Mouse (Mus musculus): ENCODE measurements around the gene Nlrp6. TPM values are rescaled to one million over a fixed set of nuclear protein-coding genes. Genes with fewer than 3 reads are reported as not detected.

Gene Nlrp6
- polyA plus RNA-seq, 1 experiment from 2014 or later: not detected

DNA sequence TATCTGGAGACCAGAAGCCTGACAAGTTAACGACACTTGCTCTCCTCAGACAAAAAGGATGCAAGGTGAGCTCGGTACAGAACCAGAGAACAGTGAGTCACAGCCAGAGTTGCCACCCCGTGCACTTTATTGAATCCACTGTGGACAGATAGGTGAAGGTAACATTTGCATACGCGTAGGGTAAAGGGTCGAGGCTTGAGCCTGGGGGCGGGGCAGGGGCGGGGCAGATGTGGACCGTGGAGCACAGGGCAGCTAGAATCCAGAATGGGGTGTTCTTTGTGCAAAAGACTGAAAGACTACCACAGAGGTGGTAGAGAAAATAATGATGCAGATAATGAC is 34.0 kb downstream of the Nlrp6 start:
- H3K27ac ChIP-seq (ENCODE audit: low read depth, low read length): peak overlapping the region; percentile 76; the same call in 1 of the 2 replicates
- no peaks in the 10 kb centered on the region for H3K27me3 ChIP-seq (ENCODE audit: control insufficient read depth, insufficient read depth, low read length)
- no peaks in the 10 kb centered on the region for H3K36me3 ChIP-seq (ENCODE audit: control insufficient read depth, insufficient read depth, low read length)
- H3K9ac ChIP-seq (ENCODE audit: low read depth, low read length): peak overlapping the region; percentile 75
- peak overlapping the region; percentile 81 for H3K4me2 ChIP-seq
- H3K9me3 ChIP-seq (replicated peaks; ENCODE audit: control insufficient read depth, low read length): no peaks in the 10 kb centered on the region
- peaks cover 4% of the 10 kb centered on the region for H3K4me1 ChIP-seq (ENCODE audit: control insufficient read depth, insufficient read depth, low read length)
- no peak for ATAC-seq (replicated peaks; ENCODE audit: insufficient number of reproducible peaks, low FRiP score, low TSS enrichment)
- 5% methylated on average over 9 of the region's 9 CpGs for WGBS (ENCODE audit: insufficient replicate concordance)
- H3K4me3 ChIP-seq (ENCODE audit: low read depth, low read length): peak overlapping the region; percentile 56

DNA sequence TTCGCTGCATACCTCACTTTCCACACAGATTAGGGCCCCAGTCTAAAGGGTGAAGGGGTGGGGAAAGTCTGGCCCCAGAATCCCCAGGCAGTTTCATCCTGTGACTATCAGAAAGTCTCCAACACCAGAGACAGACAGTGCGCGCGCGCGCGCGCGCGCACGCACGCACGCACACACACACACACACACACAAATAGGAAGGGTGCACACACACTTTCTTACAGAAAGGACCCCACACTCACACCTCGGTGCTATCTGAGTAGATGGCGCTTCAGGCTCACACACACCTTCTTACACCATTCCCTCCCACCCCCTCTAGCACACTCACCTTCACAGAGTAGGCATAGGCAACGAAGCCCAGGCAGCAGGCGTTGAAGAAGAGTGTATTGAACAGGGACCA is 34.6 kb downstream of the Nlrp6 start:
- Histone ChIP-seq H3K4me1 (ENCODE audit: control insufficient read depth, insufficient read depth, low read length) (peaks cover 4% of the 10 kb centered on the region), H3K27me3 (ENCODE audit: control insufficient read depth, insufficient read depth, low read length) (no peaks in the 10 kb centered on the region), H3K4me3 (ENCODE audit: low read depth, low read length) (peak overlapping the region; percentile 56), H3K9me3 (replicated peaks; ENCODE audit: control insufficient read depth, low read length) (no peaks in the 10 kb centered on the region), H3K27ac (ENCODE audit: low read depth, low read length) (peak overlapping the region; percentile 76), H3K4me2 (peak overlapping the region; percentile 81), H3K9ac (ENCODE audit: low read depth, low read length) (peak overlapping the region; percentile 75), H3K36me3 (ENCODE audit: control insufficient read depth, insufficient read depth, low read length) (no peaks in the 10 kb centered on the region)
- peak; percentile 23; the same call in 1 of the 2 replicates for ATAC-seq (replicated peaks; ENCODE audit: insufficient number of reproducible peaks, low FRiP score, low TSS enrichment)
- WGBS (ENCODE audit: insufficient replicate concordance): 8% methylated on average over 17 of the region's 17 CpGs

DNA sequence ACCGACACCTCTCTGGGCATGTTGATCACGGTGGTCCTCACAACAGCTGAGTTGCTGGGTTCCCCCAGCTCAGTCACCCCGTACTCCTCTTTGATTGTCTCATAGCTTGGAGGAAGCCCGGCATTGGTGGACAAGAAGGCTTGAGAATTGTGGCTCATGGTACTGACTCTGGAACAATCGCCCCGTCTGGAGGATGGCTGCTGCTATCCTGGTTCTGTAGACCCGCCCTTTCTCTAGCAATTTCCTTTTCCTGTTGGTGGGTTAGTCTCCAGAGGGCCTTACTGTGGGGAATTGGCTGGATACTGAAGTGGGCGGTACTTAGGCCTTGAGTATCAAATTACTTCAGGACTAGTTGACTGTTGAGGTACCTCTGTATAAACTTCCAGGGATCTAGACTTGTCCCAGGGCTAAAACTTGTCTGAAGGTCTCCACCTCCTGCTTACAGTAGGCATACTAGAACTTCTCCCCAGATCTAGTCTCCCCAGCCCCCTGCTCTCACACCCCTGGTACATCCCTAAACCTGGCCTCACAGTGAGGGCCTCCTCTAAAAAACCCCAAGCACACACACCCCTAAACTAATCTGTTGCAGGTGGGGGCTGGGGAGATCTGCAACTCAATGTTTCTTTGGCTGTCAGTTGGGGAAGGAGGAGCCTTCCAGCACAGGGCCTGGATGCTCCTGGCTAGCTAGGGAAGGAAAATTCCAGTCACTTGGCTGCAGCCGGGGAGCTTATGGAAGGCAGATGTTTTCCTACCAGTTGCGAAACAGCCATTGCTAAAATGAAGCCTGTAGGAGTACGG is 35.3 kb downstream of the Nlrp6 start, which contains the start of the genes Gm45717 and Ifitm2:
Gene Gm45717 (minus strand): TSS at position 180 of the 798 bp plus-strand sequence.
Gene Ifitm2 (minus strand): TSS at position 230 of the 798 bp plus-strand sequence.
- Histone ChIP-seq H3K9ac (ENCODE audit: low read depth, low read length) (peak within 1 kb of the TSS; percentile 75), H3K9me3 (replicated peaks; ENCODE audit: control insufficient read depth, low read length) (no peaks in the 10 kb centered on the region), H3K4me1 (ENCODE audit: control insufficient read depth, insufficient read depth, low read length) (peaks cover 4% of the 10 kb centered on the region), H3K36me3 (ENCODE audit: control insufficient read depth, insufficient read depth, low read length) (no peaks in the 10 kb centered on the region), H3K27ac (ENCODE audit: low read depth, low read length) (peak within 1 kb of the TSS; percentile 77), H3K4me2 (peak within 1 kb of the TSS; percentile 81), H3K4me3 (ENCODE audit: low read depth, low read length) (peak within 1 kb of the TSS; percentile 56), H3K27me3 (ENCODE audit: control insufficient read depth, insufficient read depth, low read length) (no peaks in the 10 kb centered on the region)
- 8% methylated on average over 11 of the region's 11 CpGs for WGBS (ENCODE audit: insufficient replicate concordance)
- peak; percentile 77 for ATAC-seq (replicated peaks; ENCODE audit: insufficient number of reproducible peaks, low FRiP score, low TSS enrichment)

DNA sequence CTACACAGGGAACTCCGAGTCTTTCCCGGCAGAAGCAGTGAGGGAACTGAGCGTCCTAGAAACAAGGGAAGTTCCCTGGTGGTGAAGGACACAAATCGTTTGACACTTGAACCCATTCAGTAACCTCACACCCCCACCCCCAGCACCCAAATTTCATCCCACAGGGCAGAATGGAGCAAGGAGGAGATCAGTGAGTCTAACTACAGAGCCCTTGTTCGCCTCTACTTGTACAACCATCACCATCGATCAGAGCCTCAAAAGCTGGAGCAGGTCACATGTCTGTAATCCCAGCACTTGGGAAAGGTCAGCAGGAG is 35.8 kb downstream of the Nlrp6 start:
- no peaks in the 10 kb centered on the region for H3K27me3 ChIP-seq (ENCODE audit: control insufficient read depth, insufficient read depth, low read length)
- peak overlapping the region; percentile 20; the same call in 1 of the 2 replicates for H3K4me2 ChIP-seq
- H3K9ac ChIP-seq (ENCODE audit: low read depth, low read length): no peak overlapping the region
- peak overlapping the region; percentile 77 for H3K27ac ChIP-seq (ENCODE audit: low read depth, low read length)
- no peaks in the 10 kb centered on the region for H3K9me3 ChIP-seq (replicated peaks; ENCODE audit: control insufficient read depth, low read length)
- H3K4me3 ChIP-seq (ENCODE audit: low read depth, low read length): no peak overlapping the region
- ATAC-seq (replicated peaks; ENCODE audit: insufficient number of reproducible peaks, low FRiP score, low TSS enrichment): no peak
- WGBS (ENCODE audit: insufficient replicate concordance): 36% methylated on average over 6 of the region's 6 CpGs
- no peaks in the 10 kb centered on the region for H3K36me3 ChIP-seq (ENCODE audit: control insufficient read depth, insufficient read depth, low read length)
- peaks cover 4% of the 10 kb centered on the region for H3K4me1 ChIP-seq (ENCODE audit: control insufficient read depth, insufficient read depth, low read length)

DNA sequence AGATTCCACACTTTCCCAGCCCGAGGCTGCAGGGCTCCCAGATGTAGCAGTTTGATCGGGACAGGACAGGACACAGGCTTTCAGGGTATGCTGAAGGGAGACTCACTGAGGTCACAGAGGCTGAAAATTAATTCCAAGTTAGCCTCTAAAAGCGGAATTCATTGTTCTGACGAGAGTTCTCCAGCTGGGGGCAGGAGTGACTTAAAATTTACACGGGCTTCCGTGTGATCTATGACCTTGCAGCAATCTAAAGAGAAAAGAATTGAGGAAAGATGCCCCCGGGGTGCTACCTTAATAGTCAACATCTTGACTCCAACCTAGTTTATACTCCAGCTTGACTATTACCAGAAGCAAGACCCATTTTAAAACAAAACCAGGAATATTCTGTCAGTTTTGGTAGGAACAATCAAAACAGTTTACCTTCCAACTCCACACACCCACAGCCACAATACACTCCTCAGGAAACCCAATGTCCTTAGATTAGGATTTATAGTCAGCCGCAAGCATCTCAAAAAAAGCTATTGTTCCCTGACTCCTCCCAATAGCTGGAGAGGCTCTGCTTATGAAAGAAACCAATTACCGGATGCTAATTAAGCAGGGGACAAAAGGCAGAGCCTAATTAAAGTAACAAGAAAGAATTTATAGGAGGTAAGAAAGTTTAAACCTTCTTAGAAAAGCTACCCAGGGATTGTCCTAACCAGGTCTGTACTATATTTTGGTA is 38.6 kb downstream of the Nlrp6 start:
- Histone ChIP-seq H3K9ac (ENCODE audit: low read depth, low read length) (no peak overlapping the region), H3K4me2 (no peak overlapping the region)
- ATAC-seq (replicated peaks; ENCODE audit: insufficient number of reproducible peaks, low FRiP score, low TSS enrichment): no peak

DNA sequence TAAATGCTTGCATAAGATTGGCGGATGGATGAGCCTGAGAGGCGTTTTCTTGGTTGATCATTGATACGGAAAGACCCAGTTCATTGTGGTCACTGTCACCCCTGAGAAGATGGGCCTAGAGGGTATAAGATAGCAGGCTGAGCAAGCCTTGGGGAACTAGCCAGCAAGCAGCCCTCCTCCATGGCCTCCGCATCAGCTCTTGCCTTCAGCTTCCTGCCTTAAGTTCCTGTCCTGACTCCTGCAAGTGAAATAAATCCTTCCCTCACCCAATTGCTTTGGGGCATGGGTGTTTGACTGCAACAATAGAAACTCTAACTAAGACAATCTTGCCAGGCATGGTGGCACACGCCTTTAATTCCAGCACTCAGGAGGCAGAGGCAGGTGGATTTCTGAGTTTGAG is 39.3 kb downstream of the Nlrp6 start:
- 79% methylated on average over 5 of the region's 5 CpGs for WGBS (ENCODE audit: insufficient replicate concordance)
- Histone ChIP-seq H3K27me3 (ENCODE audit: control insufficient read depth, insufficient read depth, low read length) (no peaks in the 10 kb centered on the region), H3K36me3 (ENCODE audit: control insufficient read depth, insufficient read depth, low read length) (no peaks in the 10 kb centered on the region), H3K9ac (ENCODE audit: low read depth, low read length) (no peak overlapping the region), H3K4me1 (ENCODE audit: control insufficient read depth, insufficient read depth, low read length) (no peaks in the 10 kb centered on the region; the same call in 1 of the 2 replicates), H3K4me3 (ENCODE audit: low read depth, low read length) (no peak overlapping the region), H3K27ac (ENCODE audit: low read depth, low read length) (no peak overlapping the region), H3K4me2 (no peak overlapping the region), H3K9me3 (replicated peaks; ENCODE audit: control insufficient read depth, low read length) (no peaks in the 10 kb centered on the region)
- no peak for ATAC-seq (replicated peaks; ENCODE audit: insufficient number of reproducible peaks, low FRiP score, low TSS enrichment)

More for the DNA sequence above, 38.6 kb downstream of the Nlrp6 start:
- Histone ChIP-seq H3K4me3 (ENCODE audit: low read depth, low read length) (no peak overlapping the region), H3K27ac (ENCODE audit: low read depth, low read length) (no peak overlapping the region), H3K27me3 (ENCODE audit: control insufficient read depth, insufficient read depth, low read length) (no peaks in the 10 kb centered on the region), H3K9me3 (replicated peaks; ENCODE audit: control insufficient read depth, low read length) (no peaks in the 10 kb centered on the region), H3K36me3 (ENCODE audit: control insufficient read depth, insufficient read depth, low read length) (no peaks in the 10 kb centered on the region), H3K4me1 (ENCODE audit: control insufficient read depth, insufficient read depth, low read length) (peaks cover 4% of the 10 kb centered on the region)
- WGBS (ENCODE audit: insufficient replicate concordance): 15% methylated on average over 9 of the region's 9 CpGs

DNA sequence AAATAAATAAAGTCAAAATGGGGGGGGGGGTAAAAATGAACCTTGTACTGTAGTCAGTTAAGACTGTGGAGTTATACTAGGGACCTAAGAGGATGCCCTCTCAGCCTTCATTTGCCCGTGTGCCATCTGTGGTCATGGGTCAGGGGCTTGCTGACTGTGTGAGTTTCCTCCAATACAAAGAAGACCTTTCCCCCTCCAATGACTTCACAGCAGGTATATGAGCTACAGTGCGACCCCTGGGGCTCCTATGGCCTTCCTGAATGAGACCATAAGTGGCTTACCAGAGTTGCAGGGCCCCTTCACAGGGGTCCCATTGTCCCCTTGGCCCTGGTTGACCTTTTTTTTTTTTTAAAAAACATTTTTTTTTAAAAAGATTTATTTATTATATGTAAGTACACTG is 40.7 kb downstream of the Nlrp6 start:
- H3K27ac ChIP-seq (ENCODE audit: low read depth, low read length): no peak overlapping the region
- no peak overlapping the region for H3K4me3 ChIP-seq (ENCODE audit: low read depth, low read length)
- 75% methylated on average over 2 of the region's 2 CpGs for WGBS (ENCODE audit: insufficient replicate concordance)
- H3K4me1 ChIP-seq (ENCODE audit: control insufficient read depth, insufficient read depth, low read length): no peaks in the 10 kb centered on the region
- ATAC-seq (replicated peaks; ENCODE audit: insufficient number of reproducible peaks, low FRiP score, low TSS enrichment): no peak
- H3K9ac ChIP-seq (ENCODE audit: low read depth, low read length): no peak overlapping the region
- no peaks in the 10 kb centered on the region for H3K9me3 ChIP-seq (replicated peaks; ENCODE audit: control insufficient read depth, low read length)
- no peaks in the 10 kb centered on the region for H3K27me3 ChIP-seq (ENCODE audit: control insufficient read depth, insufficient read depth, low read length)
- no peaks in the 10 kb centered on the region for H3K36me3 ChIP-seq (ENCODE audit: control insufficient read depth, insufficient read depth, low read length)
- no peak overlapping the region for H3K4me2 ChIP-seq

DNA sequence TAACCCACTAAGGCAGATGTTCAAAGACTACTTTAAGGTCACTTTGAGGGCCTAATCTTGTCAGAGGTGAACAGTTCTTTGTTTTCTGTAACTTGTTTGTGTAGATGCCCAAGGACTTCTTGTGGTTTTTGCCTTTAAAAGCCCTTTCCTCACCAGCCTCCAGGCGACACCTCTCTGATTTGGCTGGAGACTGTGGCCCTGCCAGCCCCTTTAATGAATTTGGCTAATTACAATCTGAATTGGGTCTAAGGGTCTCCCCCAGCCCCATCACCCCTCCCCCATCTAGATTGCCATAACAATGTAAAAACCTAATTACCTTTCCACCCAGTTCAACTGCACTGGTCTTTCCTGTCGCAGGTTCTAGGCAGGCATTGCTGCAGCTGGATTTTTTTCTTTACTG is 42.0 kb downstream of the Nlrp6 start:
- Histone ChIP-seq H3K27me3 (ENCODE audit: control insufficient read depth, insufficient read depth, low read length) (peaks cover 5% of the 10 kb centered on the region), H3K4me3 (ENCODE audit: low read depth, low read length) (no peak overlapping the region), H3K9me3 (replicated peaks; ENCODE audit: control insufficient read depth, low read length) (no peaks in the 10 kb centered on the region), H3K27ac (ENCODE audit: low read depth, low read length) (no peak overlapping the region), H3K36me3 (ENCODE audit: control insufficient read depth, insufficient read depth, low read length) (no peaks in the 10 kb centered on the region), H3K9ac (ENCODE audit: low read depth, low read length) (no peak overlapping the region), H3K4me1 (ENCODE audit: control insufficient read depth, insufficient read depth, low read length) (no peaks in the 10 kb centered on the region), H3K4me2 (no peak overlapping the region)
- ATAC-seq (replicated peaks; ENCODE audit: insufficient number of reproducible peaks, low FRiP score, low TSS enrichment): no peak
- 86% methylated on average over 2 of the region's 2 CpGs for WGBS (ENCODE audit: insufficient replicate concordance)
